Mouse (Mus musculus): ENCODE measurements around the gene Trim34a.

DNA sequence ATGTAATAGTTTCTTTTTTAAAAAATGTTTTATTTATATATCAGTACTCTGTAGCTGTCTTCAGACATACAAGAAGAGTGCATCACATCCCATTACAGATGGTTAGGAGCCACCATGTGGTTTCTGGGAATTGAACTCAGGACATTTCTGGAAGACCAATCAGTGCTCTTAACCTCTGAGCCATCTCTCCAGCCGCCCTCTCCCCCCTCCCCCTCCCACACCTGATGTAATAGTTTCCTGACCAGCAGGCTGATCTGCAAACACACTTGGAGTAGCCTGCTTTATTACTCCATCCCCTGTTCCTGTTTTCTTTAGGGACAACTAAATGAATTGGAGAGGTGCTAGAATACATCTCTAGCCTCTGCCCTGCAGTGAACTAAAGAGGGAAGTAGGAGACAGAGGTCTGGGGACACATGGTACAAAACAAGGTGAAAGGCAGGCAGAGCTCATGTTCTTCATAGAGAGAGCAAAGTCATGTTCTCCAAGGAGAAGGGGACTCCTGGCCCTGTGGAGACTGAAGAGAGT lies 28.2 kb upstream of the Trim34a start:
- TF ChIP-seq EP300 (IDR thresholded peaks at IDR 0.05; ENCODE audit: low read depth) (no peak), CTCF (IDR thresholded peaks at IDR 0.05; ENCODE audit: low read depth) (no peak)
